Mouse (Mus musculus) kidney, embryonic 14.5 days (tissue): Measurements from ENCODE around the gene Cpa4. TPM values are rescaled to one million over a fixed set of nuclear protein-coding genes. Genes with fewer than 3 reads are reported as not detected.

ENCODE experiments used
- ATAC-seq: fragments of 200-750 bp; cut with Nextera tagmentation; 2 replicates; pipeline ENCODE4 v1.8.0; 2017; ENCODE audit warnings: moderate number of reproducible peaks, mild to moderate bottlenecking, moderate TSS enrichment, moderate library complexity; ENCODE audit not compliant: low FRiP score, low TSS enrichment
- H3K27ac ChIP-seq: fragments of 300-500 bp; sonication (generic); 2 replicates; pipeline ENCODE4 v1.5.1; 2014; ENCODE audit warnings: low read depth, mild to moderate bottlenecking, low read length, moderate library complexity, mixed read lengths
- H3K27me3 ChIP-seq: fragments of 300-500 bp; sonication (generic); 2 replicates; pipeline ENCODE4 v1.6.1; 2014; ENCODE audit warnings: mild to moderate bottlenecking, low read length; ENCODE audit not compliant: control insufficient read depth, insufficient read depth
- H3K36me3 ChIP-seq: fragments of 300-500 bp; sonication (generic); 2 replicates; pipeline ENCODE4 v1.6.1; 2014; ENCODE audit warnings: low read length, mixed read lengths; ENCODE audit not compliant: control insufficient read depth, insufficient read depth
- H3K4me1 ChIP-seq: fragments of 300-500 bp; sonication (generic); 2 replicates; pipeline ENCODE4 v1.6.1; 2014; ENCODE audit warnings: low read length, mixed read lengths; ENCODE audit not compliant: control insufficient read depth, insufficient read depth
- H3K4me2 ChIP-seq: fragments of 300-500 bp; sonication (generic); replicated peaks from 2 replicates; pipeline ENCODE4 v1.6.1; 2014; ENCODE audit warnings: low read depth, mild to moderate bottlenecking, low read length
- H3K4me3 ChIP-seq: fragments of 300-500 bp; sonication (generic); 2 replicates; pipeline ENCODE4 v1.5.1; 2014; ENCODE audit warnings: mild to moderate bottlenecking, low read length
- H3K9ac ChIP-seq: fragments of 300-500 bp; sonication (generic); 2 replicates; pipeline ENCODE4 v1.6.1; 2014; ENCODE audit warnings: low read depth, mild to moderate bottlenecking, low read length, moderate library complexity
- H3K9me3 ChIP-seq: fragments of 300-500 bp; sonication (generic); 2 replicates; pipeline ENCODE4 v1.6.1; 2016; ENCODE audit warnings: low read length; ENCODE audit not compliant: control insufficient read depth
- WGBS: fragments of 180-500 bp; shearing (Covaris S2); extraction: QIAGEN DNeasy Blood & Tissue Kit; methylation state at CpG from one replicate; pipeline ENCODE4 v1.1.7; 2014; 5-methylcytosine and 5-hydroxymethylcytosine counted together
- polyA plus RNA-seq: library from polyadenylated mRNA; unstranded; fragments of >200 nt; fragmentation: Nextera tagmentation; extraction: Ambion mirVana; gene quantifications from 2 replicates; pipeline ENCODE4 v1.2.1, GENCODE M21; 2014

Gene Cpa4
- polyA plus RNA-seq, 1 experiment from 2014 or later, result 0.12 TPM

GRCm38 (mm10) chr6:30549231-30549761 is 18.9 kb upstream of the Cpa4 start:
- Histone ChIP-seq H3K4me2 (0 out of 2 replicates have a peak overlapping the region, but pooled peaks have one; percentile 13), H3K4me1 (peaks cover 59% of the 10 kb centered on the region), H3K9me3 (no peaks in the 10 kb centered on the region), H3K27me3 (no peaks in the 10 kb centered on the region), H3K27ac (peak overlapping the region; percentile 94), H3K36me3 (no peaks in the 10 kb centered on the region), H3K9ac (peak overlapping the region; percentile 35; the same call in 1 of the 2 replicates), H3K4me3 (no peak overlapping the region)
- ATAC-seq, result peak; percentile 56
- WGBS, result 8% methylated on average over 15 of the region's 15 CpGs

- Histone ChIP-seq H3K9me3 (no peaks in the 10 kb centered on the region), H3K4me3 (no peak overlapping the region), H3K4me2 (no peak overlapping the region), H3K9ac (no peak overlapping the region), H3K36me3 (no peaks in the 10 kb centered on the region), H3K4me1 (peaks cover 62% of the 10 kb centered on the region), H3K27me3 (no peaks in the 10 kb centered on the region), H3K27ac (peak overlapping the region; percentile 30; the same call in 1 of the 2 replicates)
- ATAC-seq, result no peak
- 71% methylated on average over 7 of the region's 7 CpGs for WGBS
Measured at GRCm38 (mm10) chr6:30550496-30551192, 17.5 kb upstream of the Cpa4 start.

GRCm38 (mm10) chr6:30551193-30551515 is 17.0 kb upstream of the Cpa4 start:
- H3K9ac ChIP-seq, result no peak overlapping the region
- no peaks in the 10 kb centered on the region for H3K27me3 ChIP-seq
- H3K27ac ChIP-seq, result peak overlapping the region; percentile 78; the same call in 1 of the 2 replicates
- H3K36me3 ChIP-seq, result no peaks in the 10 kb centered on the region
- no peaks in the 10 kb centered on the region for H3K9me3 ChIP-seq
- no peak overlapping the region for H3K4me2 ChIP-seq
- H3K4me3 ChIP-seq, result no peak overlapping the region
- ATAC-seq, result no peak
- peaks cover 57% of the 10 kb centered on the region for H3K4me1 ChIP-seq

GRCm38 (mm10) chr6:30551644-30552580 is 16.3 kb upstream of the Cpa4 start:
- H3K4me1 ChIP-seq, result peaks cover 50% of the 10 kb centered on the region
- H3K36me3 ChIP-seq, result no peaks in the 10 kb centered on the region
- H3K4me3 ChIP-seq, result no peak overlapping the region
- peak overlapping the region; percentile 8; the same call in 1 of the 2 replicates for H3K9ac ChIP-seq
- H3K9me3 ChIP-seq, result no peaks in the 10 kb centered on the region
- peak overlapping the region; percentile 22; the same call in 1 of the 2 replicates for H3K4me2 ChIP-seq
- H3K27me3 ChIP-seq, result no peaks in the 10 kb centered on the region
- 20% methylated on average over 23 of the region's 23 CpGs for WGBS
- H3K27ac ChIP-seq, result peak overlapping the region; percentile 78; the same call in 1 of the 2 replicates
- peak; percentile 47; the same call in 1 of the 2 replicates for ATAC-seq

- Histone ChIP-seq H3K4me2 (no peak overlapping the region), H3K4me3 (no peak overlapping the region), H3K9me3 (no peaks in the 10 kb centered on the region), H3K36me3 (no peaks in the 10 kb centered on the region), H3K9ac (no peak overlapping the region), H3K27ac (peak overlapping the region; percentile 78), H3K4me1 (peaks cover 46% of the 10 kb centered on the region), H3K27me3 (no peaks in the 10 kb centered on the region)
- ATAC-seq, result no peak
- 38% methylated on average over 6 of the region's 6 CpGs for WGBS
Measured at GRCm38 (mm10) chr6:30552628-30553027, 15.5 kb upstream of the Cpa4 start.

- ATAC-seq, result no peak
- no peaks in the 10 kb centered on the region for H3K36me3 ChIP-seq
- peak overlapping the region; percentile 78; the same call in 1 of the 2 replicates for H3K27ac ChIP-seq
Measured at GRCm38 (mm10) chr6:30553381-30554010, 14.7 kb upstream of the Cpa4 start.

GRCm38 (mm10) chr6:30554092-30554491 is 14.1 kb upstream of the Cpa4 start:
- Histone ChIP-seq H3K36me3 (no peaks in the 10 kb centered on the region), H3K9ac (no peak overlapping the region), H3K27me3 (no peaks in the 10 kb centered on the region), H3K9me3 (no peaks in the 10 kb centered on the region), H3K4me3 (no peak overlapping the region), H3K4me1 (peaks cover 32% of the 10 kb centered on the region), H3K4me2 (no peak overlapping the region), H3K27ac (no peak overlapping the region)
- WGBS, result 45% methylated on average over 5 of the region's 5 CpGs
- ATAC-seq, result no peak

More at GRCm38 (mm10) chr6:30553381-30554010, 14.7 kb upstream of the Cpa4 start:
- WGBS, result 71% methylated on average over 7 of the region's 7 CpGs
- Histone ChIP-seq H3K9me3 (no peaks in the 10 kb centered on the region), H3K4me1 (peaks cover 38% of the 10 kb centered on the region), H3K4me3 (no peak overlapping the region), H3K4me2 (no peak overlapping the region), H3K9ac (no peak overlapping the region), H3K27me3 (no peaks in the 10 kb centered on the region)

- ATAC-seq, result no peak
- Histone ChIP-seq H3K36me3 (no peaks in the 10 kb centered on the region), H3K4me2 (no peak overlapping the region), H3K27ac (no peak overlapping the region), H3K4me3 (no peak overlapping the region), H3K4me1 (peaks cover 26% of the 10 kb centered on the region), H3K9me3 (no peaks in the 10 kb centered on the region), H3K9ac (no peak overlapping the region), H3K27me3 (no peaks in the 10 kb centered on the region)
- 70% methylated on average over 5 of the region's 5 CpGs for WGBS
Measured at GRCm38 (mm10) chr6:30554621-30555170, 13.5 kb upstream of the Cpa4 start.
